Mouse (Mus musculus) forebrain, embryonic 15.5 days (tissue): ENCODE data around the gene Manf. TPM values are rescaled to one million over a fixed set of nuclear protein-coding genes. Genes with fewer than 3 reads are reported as not detected.

Experiments
- ATAC-seq: fragments of 200-750 bp; cut with Nextera tagmentation; replicated peaks from 2 replicates; pipeline ENCODE4 v1.8.0; 2017; ENCODE audit warnings: mild to moderate bottlenecking, moderate TSS enrichment, moderate library complexity
- H3K27ac ChIP-seq: fragments of 300-500 bp; sonication (generic); replicated peaks from 2 replicates; pipeline ENCODE4 v1.5.1; 2015; ENCODE audit warnings: mild to moderate bottlenecking, inconsistent platforms
- H3K27me3 ChIP-seq: fragments of 300-500 bp; sonication (generic); 2 replicates; pipeline ENCODE4 v1.6.1; 2015; ENCODE audit warnings: inconsistent platforms
- H3K36me3 ChIP-seq: fragments of 300-500 bp; sonication (generic); 2 replicates; pipeline ENCODE4 v1.6.1; 2015; ENCODE audit warnings: mild to moderate bottlenecking, inconsistent platforms
- H3K4me1 ChIP-seq: fragments of 300-500 bp; sonication (generic); 2 replicates; pipeline ENCODE4 v1.6.1; 2015; ENCODE audit warnings: inconsistent platforms
- H3K4me2 ChIP-seq: fragments of 300-500 bp; sonication (generic); replicated peaks from 2 replicates; pipeline ENCODE4 v1.6.1; 2015; ENCODE audit warnings: mild to moderate bottlenecking, inconsistent platforms
- H3K4me3 ChIP-seq: fragments of 300-500 bp; sonication (generic); 2 replicates; pipeline ENCODE4 v1.5.1; 2015; ENCODE audit warnings: mild to moderate bottlenecking, inconsistent platforms
- H3K9ac ChIP-seq: fragments of 300-500 bp; sonication (generic); replicated peaks from 2 replicates; pipeline ENCODE4 v1.6.1; 2015; ENCODE audit warnings: mild to moderate bottlenecking, inconsistent platforms
- H3K9me3 ChIP-seq: fragments of 300-500 bp; sonication (generic); 2 replicates; pipeline ENCODE4 v1.6.1; 2016; ENCODE audit warnings: inconsistent platforms
- WGBS: fragments of 180-500 bp; shearing (Covaris S2); methylation state at CpG from one replicate; pipeline ENCODE4 v1.1.7; 2015; ENCODE audit warnings: mixed read lengths; 5-methylcytosine and 5-hydroxymethylcytosine counted together
- polyA plus RNA-seq: library from polyadenylated mRNA; unstranded; fragments of >200 nt; fragmentation: Nextera tagmentation; extraction: Ambion mirVana; gene quantifications from 2 replicates; pipeline ENCODE4 v1.2.1, GENCODE M21; 2015

The Manf gene
- polyA plus RNA-seq, 1 experiment from 2014 or later: 189 TPM

- WGBS: 49% methylated on average over 15 of the region's 15 CpGs
- H3K27me3 ChIP-seq: no peaks in the 10 kb centered on the region
- peaks cover 13% of the 10 kb centered on the region for H3K4me1 ChIP-seq
- no peak for ATAC-seq
- no peaks in the 10 kb centered on the region for H3K9me3 ChIP-seq
- H3K27ac ChIP-seq: peak overlapping the region; percentile 84
- peak overlapping the region; percentile 67 for H3K4me3 ChIP-seq
- H3K4me2 ChIP-seq: peak overlapping the region; percentile 51
- no peaks in the 10 kb centered on the region for H3K36me3 ChIP-seq
- peak overlapping the region; percentile 53 for H3K9ac ChIP-seq
These were observed 70.6 kb downstream of the Manf start for GRCm38 (mm10) chr9:106821050-106821617.

- Histone ChIP-seq H3K9me3 (no peaks in the 10 kb centered on the region), H3K36me3 (no peaks in the 10 kb centered on the region), H3K27ac (no peak overlapping the region), H3K4me1 (peaks cover 13% of the 10 kb centered on the region), H3K27me3 (no peaks in the 10 kb centered on the region), H3K9ac (no peak overlapping the region), H3K4me3 (no peak overlapping the region), H3K4me2 (no peak overlapping the region)
- 100% methylated on average over 1 of the region's 1 CpGs for WGBS
- no peak for ATAC-seq
These were observed 72.6 kb downstream of the Manf start for GRCm38 (mm10) chr9:106819201-106819600.

- 75% methylated on average over 6 of the region's 6 CpGs for WGBS
- no peak for ATAC-seq
- H3K27me3 ChIP-seq: no peaks in the 10 kb centered on the region
These were observed 73.6 kb downstream of the Manf start for GRCm38 (mm10) chr9:106818191-106818590.

GRCm38 (mm10) chr9:106806503-106806902, 85.3 kb downstream of the Manf start:
- no peak for ATAC-seq
- Histone ChIP-seq H3K4me2 (no peak overlapping the region), H3K27me3 (no peaks in the 10 kb centered on the region; the same call in 1 of the 2 replicates), H3K36me3 (no peaks in the 10 kb centered on the region), H3K4me1 (no peaks in the 10 kb centered on the region), H3K4me3 (no peak overlapping the region), H3K9me3 (peaks cover 9% of the 10 kb centered on the region; the same call in 1 of the 2 replicates), H3K27ac (no peak overlapping the region), H3K9ac (no peak overlapping the region)
- 78% methylated on average over 4 of the region's 4 CpGs for WGBS

More at GRCm38 (mm10) chr9:106818191-106818590, 73.6 kb downstream of the Manf start:
- H3K4me1 ChIP-seq: peaks cover 8% of the 10 kb centered on the region
- no peak overlapping the region for H3K4me2 ChIP-seq
- H3K27ac ChIP-seq: no peak overlapping the region
- H3K9ac ChIP-seq: no peak overlapping the region
- no peak overlapping the region for H3K4me3 ChIP-seq
- H3K36me3 ChIP-seq: no peaks in the 10 kb centered on the region
- H3K9me3 ChIP-seq: no peaks in the 10 kb centered on the region

GRCm38 (mm10) chr9:106790831-106791230, 100.9 kb downstream of the Manf start:
- H3K4me2 ChIP-seq: no peak overlapping the region
- no peak overlapping the region for H3K27ac ChIP-seq
- 73% methylated on average over 6 of the region's 6 CpGs for WGBS
- no peak for ATAC-seq
- no peaks in the 10 kb centered on the region for H3K27me3 ChIP-seq
- peaks cover 20% of the 10 kb centered on the region for H3K4me1 ChIP-seq
- no peaks in the 10 kb centered on the region for H3K9me3 ChIP-seq
- no peaks in the 10 kb centered on the region for H3K36me3 ChIP-seq
- no peak overlapping the region for H3K9ac ChIP-seq
- no peak overlapping the region for H3K4me3 ChIP-seq

- Histone ChIP-seq H3K27ac (peak overlapping the region; percentile 84), H3K4me2 (peak overlapping the region; percentile 73), H3K9me3 (no peaks in the 10 kb centered on the region), H3K27me3 (no peaks in the 10 kb centered on the region), H3K4me1 (peaks cover 20% of the 10 kb centered on the region), H3K36me3 (no peaks in the 10 kb centered on the region), H3K4me3 (peak overlapping the region; percentile 79), H3K9ac (peak overlapping the region; percentile 92)
- no peak; the same call in 1 of the 2 replicates for ATAC-seq
- 13% methylated on average over 10 of the region's 10 CpGs for WGBS
These were observed 102.4 kb downstream of the Manf start for GRCm38 (mm10) chr9:106789363-106789762.

GRCm38 (mm10) chr9:106788812-106789321, 102.9 kb downstream of the Manf start, which contains the start of gene Rad54l2:
Rad54l2 (minus strand) TSS chr9:106789194.
- no peaks in the 10 kb centered on the region for H3K36me3 ChIP-seq
- H3K9me3 ChIP-seq: no peaks in the 10 kb centered on the region
- ATAC-seq: peak; percentile 96
- peak within 1 kb of the TSS; percentile 79 for H3K4me3 ChIP-seq
- H3K27ac ChIP-seq: peak within 1 kb of the TSS; percentile 84
- WGBS: under 1% methylated on average over 49 of the region's 49 CpGs
- peak within 1 kb of the TSS; percentile 73 for H3K4me2 ChIP-seq
- H3K9ac ChIP-seq: peak within 1 kb of the TSS; percentile 92
- peaks cover 20% of the 10 kb centered on the region for H3K4me1 ChIP-seq
- no peaks in the 10 kb centered on the region for H3K27me3 ChIP-seq

Other genes with a start within 250 kb of the Manf start
- gene Grm2, start 235.9 kb downstream of the Manf start, polyA plus RNA-seq: 9.2 and 9.7 TPM in 2 replicates
- gene Tex264, start 206.1 kb downstream of the Manf start, polyA plus RNA-seq: 49.0 and 49.3 TPM in 2 replicates
- 8.0 and 8.3 TPM in 2 replicates for gene Rad54l2, start 102.8 kb downstream of the Manf start, polyA plus RNA-seq
- gene Dcaf1, start 70.1 kb downstream of the Manf start, polyA plus RNA-seq: 18.5 and 26.1 TPM in 2 replicates
- 17.3 and 19.9 TPM in 2 replicates for gene Rbm15b, start 4.6 kb downstream of the Manf start, polyA plus RNA-seq